Mouse (Mus musculus): ENCODE results near the gene Tmem104. TPM values are rescaled to one million over a fixed set of nuclear protein-coding genes. Genes with fewer than 3 reads are reported as not detected.

Tmem104 gene
- polyA plus RNA-seq, 1 experiment, result not detected

GRCm38 (mm10) chr11:115227640-115228039, 40.4 kb downstream of the Tmem104 start:
- TF ChIP-seq POLR2A (IDR thresholded peaks at IDR 0.05; ENCODE audit: insufficient read depth, low read depth, low read length) (no peak), CTCF (IDR thresholded peaks at IDR 0.05; ENCODE audit: insufficient read depth, low read depth, low read length) (no peak)
- no peak overlapping the region for H3K4me3 ChIP-seq (ENCODE audit: insufficient read depth, low read depth, low read length)
- peaks cover 66% of the 10 kb centered on the region for H3K4me1 ChIP-seq (ENCODE audit: control insufficient read depth, insufficient read depth, low read length)
- peak overlapping the region; percentile 35; the same call in 1 of the 2 replicates for H3K27ac ChIP-seq (ENCODE audit: insufficient read depth, low read depth, low read length)
- 64% methylated on average over 12 of the region's 12 CpGs for WGBS

GRCm38 (mm10) chr11:115228430-115228829, 41.1 kb downstream of the Tmem104 start:
- WGBS, result 80% methylated on average over 7 of the region's 7 CpGs
- no peak for TF ChIP-seq CTCF (IDR thresholded peaks at IDR 0.05; ENCODE audit: insufficient read depth, low read depth, low read length)
- no peak for TF ChIP-seq POLR2A (IDR thresholded peaks at IDR 0.05; ENCODE audit: insufficient read depth, low read depth, low read length)
- no peak overlapping the region for H3K27ac ChIP-seq (ENCODE audit: insufficient read depth, low read depth, low read length)

GRCm38 (mm10) chr11:115229021-115229930, 42.0 kb downstream of the Tmem104 start:
- no peak for TF ChIP-seq POLR2A (IDR thresholded peaks at IDR 0.05; ENCODE audit: insufficient read depth, low read depth, low read length)
- no peak for TF ChIP-seq CTCF (IDR thresholded peaks at IDR 0.05; ENCODE audit: insufficient read depth, low read depth, low read length)
- Histone ChIP-seq H3K27ac (ENCODE audit: insufficient read depth, low read depth, low read length) (no peak overlapping the region), H3K4me1 (ENCODE audit: control insufficient read depth, insufficient read depth, low read length) (peaks cover 72% of the 10 kb centered on the region), H3K4me3 (ENCODE audit: insufficient read depth, low read depth, low read length) (no peak overlapping the region)
- WGBS, result 63% methylated on average over 15 of the region's 15 CpGs

More at GRCm38 (mm10) chr11:115228430-115228829, 41.1 kb downstream of the Tmem104 start:
- Histone ChIP-seq H3K4me3 (ENCODE audit: insufficient read depth, low read depth, low read length) (no peak overlapping the region), H3K4me1 (ENCODE audit: control insufficient read depth, insufficient read depth, low read length) (peaks cover 69% of the 10 kb centered on the region)

GRCm38 (mm10) chr11:115231168-115231915, 44.1 kb downstream of the Tmem104 start:
- H3K27ac ChIP-seq (ENCODE audit: insufficient read depth, low read depth, low read length), result peak overlapping the region; percentile 71

GRCm38 (mm10) chr11:115231924-115232323, 44.6 kb downstream of the Tmem104 start:
- Histone ChIP-seq H3K4me3 (ENCODE audit: insufficient read depth, low read depth, low read length) (no peak overlapping the region), H3K4me1 (ENCODE audit: control insufficient read depth, insufficient read depth, low read length) (peaks cover 65% of the 10 kb centered on the region), H3K27ac (ENCODE audit: insufficient read depth, low read depth, low read length) (peak overlapping the region; percentile 71)
- no peak for TF ChIP-seq POLR2A (IDR thresholded peaks at IDR 0.05; ENCODE audit: insufficient read depth, low read depth, low read length)
- no peak for TF ChIP-seq CTCF (IDR thresholded peaks at IDR 0.05; ENCODE audit: insufficient read depth, low read depth, low read length)
- 35% methylated on average over 9 of the region's 9 CpGs for WGBS

More at GRCm38 (mm10) chr11:115231168-115231915, 44.1 kb downstream of the Tmem104 start:
- peaks cover 69% of the 10 kb centered on the region for H3K4me1 ChIP-seq (ENCODE audit: control insufficient read depth, insufficient read depth, low read length)
- 60% methylated on average over 14 of the region's 14 CpGs for WGBS
- no peak for TF ChIP-seq POLR2A (IDR thresholded peaks at IDR 0.05; ENCODE audit: insufficient read depth, low read depth, low read length)
- 0 out of 2 replicates have a peak, but pooled peaks have one; percentile 13 for TF ChIP-seq CTCF (IDR thresholded peaks at IDR 0.05; ENCODE audit: insufficient read depth, low read depth, low read length)
- H3K4me3 ChIP-seq (ENCODE audit: insufficient read depth, low read depth, low read length), result no peak overlapping the region

GRCm38 (mm10) chr11:115232889-115233288, 45.6 kb downstream of the Tmem104 start:
- Histone ChIP-seq H3K4me3 (ENCODE audit: insufficient read depth, low read depth, low read length) (no peak overlapping the region), H3K27ac (ENCODE audit: insufficient read depth, low read depth, low read length) (peak overlapping the region; percentile 55), H3K4me1 (ENCODE audit: control insufficient read depth, insufficient read depth, low read length) (peaks cover 57% of the 10 kb centered on the region)
- TF ChIP-seq CTCF (IDR thresholded peaks at IDR 0.05; ENCODE audit: insufficient read depth, low read depth, low read length) (no peak), POLR2A (IDR thresholded peaks at IDR 0.05; ENCODE audit: insufficient read depth, low read depth, low read length) (no peak)
- 76% methylated on average over 5 of the region's 5 CpGs for WGBS

GRCm38 (mm10) chr11:115233526-115234290, 46.4 kb downstream of the Tmem104 start:
- 48% methylated on average over 20 of the region's 20 CpGs for WGBS
- H3K4me1 ChIP-seq (ENCODE audit: control insufficient read depth, insufficient read depth, low read length), result peaks cover 51% of the 10 kb centered on the region
- peak overlapping the region; percentile 31; the same call in 1 of the 2 replicates for H3K27ac ChIP-seq (ENCODE audit: insufficient read depth, low read depth, low read length)
- TF ChIP-seq CTCF (IDR thresholded peaks at IDR 0.05; ENCODE audit: insufficient read depth, low read depth, low read length) (no peak), POLR2A (IDR thresholded peaks at IDR 0.05; ENCODE audit: insufficient read depth, low read depth, low read length) (no peak)
- no peak overlapping the region for H3K4me3 ChIP-seq (ENCODE audit: insufficient read depth, low read depth, low read length)

GRCm38 (mm10) chr11:115234320-115235044, 47.2 kb downstream of the Tmem104 start:
- WGBS, result 79% methylated on average over 15 of the region's 15 CpGs
- peaks cover 49% of the 10 kb centered on the region for H3K4me1 ChIP-seq (ENCODE audit: control insufficient read depth, insufficient read depth, low read length)
- no peak for TF ChIP-seq POLR2A (IDR thresholded peaks at IDR 0.05; ENCODE audit: insufficient read depth, low read depth, low read length)
- TF ChIP-seq CTCF (IDR thresholded peaks at IDR 0.05; ENCODE audit: insufficient read depth, low read depth, low read length), result no peak

More at GRCm38 (mm10) chr11:115234320-115235044, 47.2 kb downstream of the Tmem104 start:
- H3K27ac ChIP-seq (ENCODE audit: insufficient read depth, low read depth, low read length), result 0 out of 2 replicates have a peak overlapping the region, but pooled peaks have one; percentile 7
- no peak overlapping the region for H3K4me3 ChIP-seq (ENCODE audit: insufficient read depth, low read depth, low read length)
